Mouse (Mus musculus): ENCODE data around the gene Gm10721.
A peak's percentile ranks its signal among the peaks of the same experiment; 100 is the strongest.
"Not testable (repeated sequence)": the region's sequence is repeated elsewhere in the genome, so short reads cannot be mapped to it uniquely, and the experiment has no call there.

The Gm10721 gene

DNA sequence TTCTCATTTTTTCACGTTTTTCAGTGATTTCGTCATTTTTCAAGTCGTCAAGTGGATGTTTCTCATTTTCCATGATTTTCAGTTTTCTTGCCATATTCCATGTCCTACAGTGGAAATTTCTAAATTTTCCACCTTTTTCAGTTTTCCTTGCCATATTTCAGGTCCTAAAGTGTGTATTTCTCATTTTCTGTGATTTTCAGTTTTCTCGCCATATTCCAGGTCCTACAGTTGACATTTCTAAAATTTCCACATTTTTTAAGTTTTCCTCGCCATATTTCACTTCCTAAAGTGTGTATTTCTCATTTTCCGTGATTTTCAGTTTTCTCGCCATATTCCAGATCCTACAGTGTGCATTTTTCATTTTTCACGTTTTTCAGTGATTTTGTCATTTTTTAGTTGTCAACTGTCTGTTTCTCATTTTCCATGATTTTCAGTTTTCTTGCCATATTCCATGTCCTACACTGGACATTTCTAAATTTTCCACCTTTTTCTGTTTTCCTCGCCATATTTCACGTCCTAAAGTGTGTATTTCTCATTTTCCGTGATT, at the start of gene Gm10721:
Gene Gm10721, plus strand, starts transcription at position 408 of the 547 bp plus-strand sequence.
- not testable (repeated sequence) for DNase-seq

DNA sequence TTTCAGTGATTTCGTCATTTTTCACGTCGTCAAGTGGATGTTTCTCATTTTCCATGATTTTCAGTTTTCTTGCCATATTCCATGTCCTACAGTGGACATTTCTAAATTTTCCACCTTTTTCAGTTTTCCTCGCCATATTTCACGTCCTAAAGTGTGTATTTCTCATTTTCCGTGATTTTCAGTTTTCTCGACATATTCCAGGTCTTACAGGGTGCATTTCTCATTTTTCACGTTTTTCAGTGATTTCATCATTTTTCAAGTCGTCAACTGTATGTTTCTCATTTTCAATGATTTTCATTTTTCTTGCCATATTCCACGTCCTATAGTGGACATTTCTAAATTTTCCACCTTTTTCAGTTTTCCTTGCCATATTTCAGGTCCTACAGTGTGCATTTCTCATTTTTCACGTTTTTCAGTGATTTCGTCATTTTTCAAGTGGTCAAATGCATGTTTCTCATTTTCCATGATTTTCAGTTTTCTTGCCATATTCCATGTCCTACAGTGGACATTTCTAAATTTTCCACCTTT, 12.4 kb upstream of the Gm10721 start, which contains the start of gene Gm10722:
Gene Gm10722, plus strand, starts transcription at position 478 of the 528 bp plus-strand sequence.
- peak in 1 of 2 experiments; percentile 29 for DNase-seq

DNA sequence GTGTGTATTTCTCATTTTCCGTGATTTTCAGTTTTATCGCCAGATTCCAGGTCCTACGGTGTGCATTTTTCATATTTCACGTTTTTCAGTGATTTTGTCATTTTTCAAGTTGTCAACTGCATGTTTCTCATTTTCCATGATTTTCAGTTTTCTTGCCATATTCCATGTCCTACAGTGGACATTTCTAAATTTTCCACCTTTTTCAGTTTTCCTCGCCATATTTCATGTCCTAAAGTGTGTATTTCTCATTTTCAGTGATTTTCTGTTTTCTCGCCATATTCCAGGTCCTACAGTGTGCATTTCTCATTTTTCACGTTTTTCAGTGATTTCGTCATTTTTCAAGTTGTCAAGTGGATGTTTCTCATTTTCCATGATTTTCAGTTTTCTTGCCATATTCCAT, 11.9 kb upstream of the Gm10721 start:
- DNase-seq, result not testable (repeated sequence)

GRCm38 (mm10) chr9:3001948-3002659, 10.8 kb upstream of the Gm10721 start:
- DNase-seq, result peak; percentile 91 to 93

- DNase-seq, result peak; percentile 2 to 6
Observed at GRCm38 (mm10) chr9:3002794-3003396, 10.0 kb upstream of the Gm10721 start, which contains the start of gene Gm11168. Gene Gm11168, plus strand, starts transcription at chr9:3003346.

DNA sequence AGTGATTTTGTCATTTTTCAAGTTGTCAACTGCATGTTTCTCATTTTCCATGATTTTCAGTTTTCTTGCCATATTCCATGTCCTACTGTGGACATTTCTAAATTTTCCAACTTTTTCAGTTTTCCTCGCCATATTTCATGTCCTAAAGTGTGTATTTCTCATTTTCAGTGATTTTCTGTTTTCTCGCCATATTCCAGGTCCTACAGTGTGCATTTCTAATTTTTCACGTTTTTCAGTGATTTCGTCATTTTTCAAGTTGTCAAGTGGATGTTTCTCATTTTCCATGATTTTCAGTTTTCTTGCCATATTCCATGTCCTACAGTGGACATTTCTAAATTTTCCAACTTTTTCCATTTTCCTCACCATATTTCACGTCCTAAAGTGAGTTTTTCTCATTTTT, 6.8 kb upstream of the Gm10721 start:
- not testable (repeated sequence) for DNase-seq

GRCm38 (mm10) chr9:3006636-3007035, 6.3 kb upstream of the Gm10721 start:
- DNase-seq, result not testable (repeated sequence)

DNA sequence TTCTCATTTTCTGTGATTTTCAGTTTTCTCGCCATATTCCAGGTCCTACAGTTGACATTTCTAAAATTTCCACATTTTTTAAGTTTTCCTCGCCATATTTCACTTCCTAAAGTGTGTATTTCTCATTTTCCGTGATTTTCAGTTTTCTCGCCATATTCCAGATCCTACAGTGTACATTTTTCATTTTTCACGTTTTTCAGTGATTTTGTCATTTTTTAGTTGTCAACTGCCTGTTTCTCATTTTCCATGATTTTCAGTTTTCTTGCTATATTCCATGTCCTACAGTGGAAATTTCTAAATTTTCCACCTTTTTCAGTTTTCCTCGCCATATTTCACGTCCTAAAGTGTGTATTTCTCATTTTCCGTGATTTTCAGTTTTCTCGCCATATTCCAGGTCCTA, 5.7 kb upstream of the Gm10721 start:
- DNase-seq, result not testable (repeated sequence)

GRCm38 (mm10) chr9:3009331-3009730, 3.6 kb upstream of the Gm10721 start:
- not testable (repeated sequence) for DNase-seq

DNA sequence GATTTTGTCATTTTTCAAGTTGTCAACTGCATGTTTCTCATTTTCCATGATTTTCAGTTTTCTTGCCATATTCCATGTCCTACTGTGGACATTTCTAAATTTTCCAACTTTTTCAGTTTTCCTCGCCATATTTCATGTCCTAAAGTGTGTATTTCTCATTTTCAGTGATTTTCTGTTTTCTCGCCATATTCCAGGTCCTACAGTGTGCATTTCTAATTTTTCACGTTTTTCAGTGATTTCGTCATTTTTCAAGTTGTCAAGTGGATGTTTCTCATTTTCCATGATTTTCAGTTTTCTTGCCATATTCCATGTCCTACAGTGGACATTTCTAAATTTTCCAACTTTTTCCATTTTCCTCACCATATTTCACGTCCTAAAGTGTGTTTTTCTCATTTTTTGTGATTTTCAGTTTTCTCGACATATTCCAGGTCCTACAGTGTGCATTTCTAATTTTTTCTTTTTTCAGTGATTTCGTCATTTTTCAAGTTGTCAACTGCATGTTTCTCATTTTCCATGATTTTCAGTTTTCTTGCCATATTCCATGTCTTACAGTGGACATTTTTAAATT, 802 bp upstream of the Gm10721 start:
- not testable (repeated sequence) for DNase-seq

GRCm38 (mm10) chr9:3015354-3015753, 2.4 kb downstream of the Gm10721 start, which contains the start of gene Gm10720:
Gene Gm10720, plus strand, starts transcription at chr9:3015654.
- not testable (repeated sequence) for DNase-seq

DNA sequence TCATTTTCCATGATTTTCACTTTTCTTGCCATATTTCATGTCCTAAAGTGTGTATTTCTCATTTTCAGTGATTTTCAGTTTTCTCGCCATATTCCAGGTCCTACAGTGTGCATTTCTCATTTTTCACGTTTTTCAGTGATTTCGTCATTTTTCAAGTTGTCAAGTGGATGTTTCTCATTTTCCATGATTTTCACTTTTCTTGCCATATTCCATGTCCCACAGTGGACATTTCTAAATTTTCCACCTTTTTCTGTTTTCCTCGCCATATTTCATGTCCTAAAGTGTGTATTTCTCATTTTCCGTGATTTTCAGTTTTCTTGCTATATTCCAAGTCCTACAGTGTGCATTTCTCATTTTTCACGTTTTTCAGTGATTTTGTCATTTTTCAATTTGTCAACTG, 3.0 kb downstream of the Gm10721 start:
- DNase-seq, result peak; percentile 1 to 3

DNA sequence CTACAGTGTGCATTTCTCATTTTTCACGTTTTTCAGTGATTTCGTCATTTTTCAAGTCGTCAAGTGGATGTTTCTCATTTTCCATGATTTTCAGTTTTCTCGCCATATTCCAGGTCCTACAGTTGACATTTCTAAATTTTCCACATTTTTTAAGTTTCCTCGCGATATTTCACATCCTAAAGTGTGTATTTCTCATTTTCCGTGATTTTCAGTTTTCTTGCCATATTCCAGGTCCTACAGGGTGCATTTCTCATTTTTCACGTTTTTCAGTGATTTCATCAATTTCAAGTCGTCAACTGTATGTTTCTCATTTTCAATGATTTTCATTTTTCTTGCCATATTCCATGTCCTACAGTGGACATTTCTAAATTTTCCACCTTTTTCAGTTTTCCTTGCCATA, 4.2 kb downstream of the Gm10721 start, which contains the start of gene Gm10719:
Gene Gm10719, plus strand, starts transcription at position 301 of the 400 bp plus-strand sequence.
- DNase-seq, result not testable (repeated sequence)

DNA sequence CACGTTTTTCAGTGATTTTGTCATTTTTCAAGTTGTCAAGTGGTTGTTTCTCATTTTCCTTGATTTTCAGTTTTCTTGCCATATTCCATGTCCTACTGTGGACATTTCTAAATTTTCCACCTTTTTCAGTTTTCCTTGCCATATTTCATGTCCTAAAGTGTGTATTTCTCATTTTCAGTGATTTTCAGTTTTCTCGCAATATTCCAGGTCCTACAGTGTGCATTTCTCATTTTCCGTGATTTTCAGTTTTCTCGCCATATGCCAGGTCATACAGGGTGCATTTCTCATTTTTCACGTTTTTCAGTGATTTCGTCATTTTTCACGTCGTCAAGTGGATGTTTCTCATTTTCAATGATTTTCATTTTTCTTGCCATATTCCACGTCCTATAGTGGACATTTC, 6.0 kb downstream of the Gm10721 start:
- DNase-seq, result peak; percentile 61 to 99

- DNase-seq, result peak; percentile 58 to 66
Observed at GRCm38 (mm10) chr9:3019835-3020727, 7.1 kb downstream of the Gm10721 start.

GRCm38 (mm10) chr9:3022316-3023008, 9.5 kb downstream of the Gm10721 start:
- DNase-seq, result not testable (repeated sequence)

DNA sequence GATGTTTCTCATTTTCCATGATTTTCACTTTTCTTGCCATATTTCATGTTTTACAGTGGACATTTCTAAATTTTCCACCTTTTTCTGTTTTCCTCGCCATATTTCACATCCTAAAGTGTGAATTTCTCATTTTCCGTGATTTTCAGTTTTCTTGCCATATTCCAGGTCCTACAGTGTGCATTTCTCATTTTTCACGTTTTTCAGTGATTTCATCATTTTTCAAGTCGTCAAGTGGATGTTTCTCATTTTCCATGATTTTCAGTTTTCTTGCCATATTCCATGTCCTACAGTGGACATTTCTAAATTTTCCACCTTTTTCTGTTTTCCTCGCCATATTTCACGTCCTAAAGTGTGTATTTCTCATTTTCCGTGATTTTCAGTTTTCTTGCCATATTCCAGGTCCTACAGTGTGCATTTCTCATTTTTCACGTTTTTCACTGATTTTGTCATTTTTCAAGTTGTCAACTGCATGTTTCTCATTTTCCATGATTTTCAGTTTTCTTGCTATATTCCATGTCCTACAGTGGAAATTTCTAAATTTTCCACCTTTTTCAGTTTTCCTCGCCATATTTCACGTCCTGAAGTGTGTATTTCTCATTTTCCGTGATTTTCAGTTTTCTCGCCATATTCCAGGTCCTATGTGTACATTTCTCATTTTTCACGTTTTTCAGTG, 10.5 kb downstream of the Gm10721 start, which contains the start of gene Gm10718:
Gene Gm10718, plus strand, starts transcription at position 236 of the 673 bp plus-strand sequence.
- peak; percentile 2 to 8 for DNase-seq

DNA sequence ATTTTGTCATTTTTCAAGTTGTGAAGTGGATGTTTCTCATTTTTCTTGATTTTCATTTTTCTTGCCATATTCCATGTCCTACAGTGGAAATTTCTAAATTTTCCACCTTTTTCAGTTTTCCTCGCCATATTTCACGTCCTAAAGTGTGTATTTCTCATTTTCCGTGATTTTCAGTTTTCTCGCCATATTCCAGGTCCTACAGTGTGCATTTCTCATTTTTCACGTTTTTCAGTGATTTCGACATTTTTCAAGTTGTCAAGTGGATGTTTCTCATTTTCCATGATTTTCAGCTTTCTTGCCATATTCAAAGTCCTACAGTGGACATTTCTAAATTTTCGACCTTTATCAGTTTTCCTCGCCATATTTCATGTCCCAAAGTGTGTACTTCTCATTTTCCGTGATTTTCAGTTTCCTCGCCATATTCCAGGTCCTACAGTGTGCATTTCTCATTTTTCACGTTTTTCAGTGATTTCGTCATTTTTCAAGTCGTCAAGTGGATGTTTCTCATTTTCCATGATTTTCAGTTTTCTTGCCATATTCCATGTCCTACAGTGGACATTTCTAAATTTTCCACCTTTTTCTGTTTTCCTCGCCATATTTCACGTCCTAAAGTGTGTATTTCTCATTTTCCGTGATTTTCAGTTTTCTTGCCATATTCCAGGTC, 11.2 kb downstream of the Gm10721 start:
- DNase-seq, result not testable (repeated sequence)

DNA sequence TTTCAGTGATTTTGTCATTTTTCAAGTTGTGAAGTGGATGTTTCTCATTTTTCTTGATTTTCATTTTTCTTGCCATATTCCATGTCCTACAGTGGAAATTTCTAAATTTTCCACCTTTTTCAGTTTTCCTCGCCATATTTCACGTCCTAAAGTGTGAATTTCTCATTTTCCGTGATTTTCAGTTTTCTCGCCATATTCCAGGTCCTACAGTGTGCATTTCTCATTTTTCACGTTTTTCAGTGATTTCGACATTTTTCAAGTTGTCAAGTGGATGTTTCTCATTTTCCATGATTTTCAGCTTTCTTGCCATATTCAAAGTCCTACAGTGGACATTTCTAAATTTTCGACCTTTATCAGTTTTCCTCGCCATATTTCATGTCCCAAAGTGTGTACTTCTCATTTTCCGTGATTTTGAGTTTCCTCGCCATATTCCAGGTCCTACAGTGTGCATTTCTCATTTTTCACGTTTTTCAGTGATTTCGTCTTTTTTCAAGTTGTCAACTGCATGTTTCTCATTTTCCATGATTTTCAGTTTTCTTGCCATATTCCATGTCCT, 12.1 kb downstream of the Gm10721 start, which contains the start of gene Gm10717:
Gene Gm10717, plus strand, starts transcription at position 506 of the 556 bp plus-strand sequence.
- not testable (repeated sequence) for DNase-seq
